Mouse (Mus musculus) kidney, postnatal 0 days (tissue): ENCODE data around the gene Mob3a. TPM values are rescaled to one million over a fixed set of nuclear protein-coding genes. Genes with fewer than 3 reads are reported as not detected.
A peak's percentile ranks its signal among the peaks of the same experiment; 100 is the strongest.

Experiments
- ATAC-seq: fragments of 200-750 bp; cut with Nextera tagmentation; replicated peaks from 2 replicates; pipeline ENCODE4 v1.8.0; 2017; ENCODE audit warnings: low read depth, moderate number of reproducible peaks, moderate TSS enrichment, moderate library complexity; ENCODE audit not compliant: low FRiP score
- DNase-seq: peaks from one replicate; pipeline ENCODE4 v3.0.0-alpha.2; 2016; ENCODE audit warnings: low spot score
- H3K27ac ChIP-seq: fragments of 300-500 bp; sonication (generic); 2 replicates; pipeline ENCODE4 v1.5.1; 2014; ENCODE audit warnings: mild to moderate bottlenecking
- H3K27me3 ChIP-seq: fragments of 300-500 bp; sonication (generic); 2 replicates; pipeline ENCODE4 v1.6.1; 2014; ENCODE audit warnings: low read length, mixed read lengths; ENCODE audit not compliant: insufficient read depth
- H3K36me3 ChIP-seq: fragments of 300-500 bp; sonication (generic); 2 replicates; pipeline ENCODE4 v1.6.1; 2014; ENCODE audit warnings: low read length, mixed read lengths; ENCODE audit not compliant: insufficient read depth
- H3K4me1 ChIP-seq: fragments of 300-500 bp; sonication (generic); replicated peaks from 2 replicates; pipeline ENCODE4 v1.6.1; 2014; ENCODE audit warnings: antibody characterized with exemption, low read length, mixed read lengths; ENCODE audit not compliant: insufficient read depth
- H3K4me2 ChIP-seq: fragments of 300-500 bp; sonication (generic); 2 replicates; pipeline ENCODE4 v1.6.1; 2014; ENCODE audit warnings: mild to moderate bottlenecking, low read length, moderate library complexity, mixed read lengths
- H3K4me3 ChIP-seq: fragments of 300-500 bp; sonication (generic); replicated peaks from 2 replicates; pipeline ENCODE4 v1.5.1; 2014; ENCODE audit warnings: low read depth, low read length
- H3K9ac ChIP-seq: fragments of 300-500 bp; sonication (generic); 2 replicates; pipeline ENCODE4 v1.6.1; 2014; ENCODE audit warnings: low read depth, low read length
- H3K9me3 ChIP-seq: fragments of 300-500 bp; sonication (generic); replicated peaks from 2 replicates; pipeline ENCODE4 v1.6.1; 2016; ENCODE audit warnings: low read length, inconsistent platforms, mixed read lengths
- CTCF ChIP-seq: IDR thresholded peaks from 2 replicates; pipeline ENCODE4 v1.5.1; 2016; ENCODE audit warnings: antibody characterized with exemption, low read depth, mild to moderate bottlenecking, moderate library complexity
- WGBS: fragments of 180-500 bp; shearing (Covaris S2); extraction: QIAGEN DNeasy Blood & Tissue Kit; methylation state at CpG from one replicate; pipeline ENCODE4 v1.1.7; 2014; 5-methylcytosine and 5-hydroxymethylcytosine counted together
- polyA plus RNA-seq: library from polyadenylated mRNA; unstranded; fragments of >200 nt; fragmentation: Nextera tagmentation; extraction: Ambion mirVana; gene quantifications from 2 replicates; pipeline ENCODE4 v1.2.1, GENCODE M21; 2015

The Mob3a gene
- polyA plus RNA-seq, 1 experiment from 2014 or later, result 22.3 TPM

DNA sequence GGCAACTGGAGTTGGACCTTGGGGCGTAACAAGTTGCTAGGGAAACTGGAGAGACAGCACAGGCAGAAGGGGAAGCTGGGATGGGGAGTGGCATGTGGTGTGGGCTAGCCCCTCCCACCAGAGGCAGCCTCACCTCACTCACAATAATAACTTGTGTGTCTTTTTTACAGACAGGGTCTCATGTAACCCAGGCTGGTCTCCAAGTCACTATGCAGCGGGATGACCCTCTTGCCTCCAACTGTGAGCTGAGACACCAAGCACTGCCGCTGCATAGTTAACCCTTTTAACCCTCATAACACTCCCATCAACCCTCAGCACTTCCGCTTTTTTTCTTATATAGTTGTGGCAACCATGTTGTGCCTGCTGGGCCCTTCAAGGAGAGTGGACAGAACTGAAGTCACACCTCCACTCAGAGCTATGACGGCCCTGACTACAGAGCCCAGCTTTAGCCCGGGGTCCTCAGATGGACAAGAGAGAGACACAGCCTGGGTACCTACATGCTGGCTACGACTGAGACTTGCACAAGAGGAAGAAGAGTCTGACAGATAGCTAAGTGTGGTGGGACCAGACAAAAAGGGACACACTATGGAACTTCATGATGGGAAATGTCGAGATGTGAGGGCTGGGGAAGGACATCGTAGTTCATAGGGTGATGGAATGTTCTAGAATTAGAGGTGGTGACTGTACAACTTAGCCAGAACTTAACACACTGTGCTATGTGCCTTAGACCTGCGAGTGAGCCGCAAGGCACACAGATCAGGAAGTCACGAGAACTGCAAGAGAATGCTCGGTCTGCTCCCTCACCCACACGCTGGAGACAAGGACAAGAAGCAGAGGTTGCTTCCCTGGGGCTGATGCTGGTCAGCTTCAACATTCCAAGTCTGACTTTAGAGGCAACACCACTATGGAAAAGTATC lies 9.3 kb downstream of the Mob3a start:
- H3K4me1 ChIP-seq, result peaks cover 22% of the 10 kb centered on the region; the same call in 1 of the 2 replicates
- H3K27ac ChIP-seq, result no peak overlapping the region
- 70% methylated on average over 14 of the region's 14 CpGs for WGBS
- ATAC-seq (no peak), DNase-seq (no peak)
- no peaks in the 10 kb centered on the region for H3K27me3 ChIP-seq
- no peak overlapping the region for H3K4me2 ChIP-seq
- H3K9me3 ChIP-seq, result no peaks in the 10 kb centered on the region
- H3K9ac ChIP-seq, result peak overlapping the region; percentile 23; the same call in 1 of the 2 replicates
- peaks cover 21% of the 10 kb centered on the region for H3K36me3 ChIP-seq
- TF ChIP-seq CTCF, result no peak
- H3K4me3 ChIP-seq, result no peak overlapping the region

DNA sequence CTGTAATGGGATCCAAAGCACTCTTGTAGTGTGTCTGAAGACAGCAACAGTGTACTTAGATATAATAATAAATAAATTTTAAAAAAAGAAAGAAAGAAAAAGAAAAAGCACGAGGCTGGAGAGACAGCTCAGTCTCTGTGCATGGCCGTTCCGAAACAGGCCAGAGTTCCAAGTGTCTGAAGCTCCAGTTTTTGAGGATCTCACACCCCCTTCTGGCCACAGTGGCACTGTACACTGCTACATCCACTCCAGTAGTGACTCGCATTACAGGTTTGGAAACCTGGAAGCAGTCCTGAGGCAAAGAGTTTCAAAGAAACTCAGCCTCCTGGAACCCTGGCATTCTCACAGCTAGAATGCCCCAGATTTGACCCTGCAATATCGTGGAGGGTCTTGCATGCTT lies 13.9 kb downstream of the Mob3a start:
- H3K27ac ChIP-seq, result no peak overlapping the region
- peaks cover 27% of the 10 kb centered on the region for H3K36me3 ChIP-seq
- no peaks in the 10 kb centered on the region for H3K9me3 ChIP-seq
- DNase-seq (peak; percentile 90), ATAC-seq (peak; percentile 75; the same call in 1 of the 2 replicates)
- H3K4me2 ChIP-seq, result no peak overlapping the region
- peak; percentile 82 for TF ChIP-seq CTCF
- H3K4me1 ChIP-seq, result no peaks in the 10 kb centered on the region
- H3K4me3 ChIP-seq, result no peak overlapping the region
- no peak overlapping the region for H3K9ac ChIP-seq
- 17% methylated on average over 5 of the region's 5 CpGs for WGBS
- H3K27me3 ChIP-seq, result no peaks in the 10 kb centered on the region

DNA sequence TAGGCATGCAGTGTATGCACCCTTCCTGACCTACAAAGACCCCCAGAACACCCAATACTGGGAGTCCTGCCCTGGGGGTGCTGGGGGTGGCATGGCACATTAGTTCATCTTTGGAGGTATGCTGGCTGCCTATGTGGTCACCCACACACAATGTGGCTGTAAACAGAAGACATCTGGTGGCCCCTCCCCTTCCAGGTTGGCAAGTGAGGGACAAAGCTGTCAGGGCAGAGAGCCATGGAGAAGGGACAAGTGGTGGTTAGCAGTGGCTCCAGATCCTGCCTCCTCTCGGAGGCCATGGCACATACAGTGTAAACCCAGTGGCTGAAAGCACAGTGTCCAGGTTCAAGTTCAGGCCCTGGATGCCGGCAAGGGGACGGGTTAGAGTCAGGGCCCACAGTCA lies 15.2 kb downstream of the Mob3a start:
- no peak for ATAC-seq
- Histone ChIP-seq H3K27ac (no peak overlapping the region), H3K4me3 (no peak overlapping the region), H3K27me3 (no peaks in the 10 kb centered on the region), H3K36me3 (peaks cover 27% of the 10 kb centered on the region), H3K4me2 (no peak overlapping the region), H3K9me3 (no peaks in the 10 kb centered on the region), H3K4me1 (no peaks in the 10 kb centered on the region), H3K9ac (no peak overlapping the region)
- no peak for TF ChIP-seq CTCF
- WGBS, result 100% methylated on average over 3 of the region's 3 CpGs
- DNase-seq, result no peak

DNA sequence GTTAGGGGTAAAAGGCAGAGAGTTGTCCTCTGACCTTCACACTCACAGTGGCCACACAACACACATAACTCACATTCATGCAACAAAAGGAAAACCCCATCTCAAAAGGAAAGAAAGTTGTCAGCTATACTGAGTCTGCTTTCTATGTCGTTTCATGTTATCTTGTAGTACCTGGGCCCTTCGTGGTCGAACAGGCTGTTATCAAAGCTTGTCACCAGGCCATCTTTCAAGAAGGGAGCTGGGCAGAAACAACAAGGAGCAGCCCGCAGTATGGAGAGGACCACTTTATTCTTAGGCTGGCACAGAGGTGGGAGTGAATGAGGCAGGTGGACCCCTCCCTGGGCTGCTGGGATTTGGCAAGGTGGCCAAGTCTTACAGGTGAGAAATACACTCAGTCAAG lies 16.8 kb downstream of the Mob3a start:
- H3K36me3 ChIP-seq, result peaks cover 13% of the 10 kb centered on the region
- no peak for DNase-seq
- no peak for ATAC-seq
- no peaks in the 10 kb centered on the region for H3K9me3 ChIP-seq
- H3K4me3 ChIP-seq, result no peak overlapping the region
- WGBS, result 89% methylated on average over 4 of the region's 4 CpGs
- no peak overlapping the region for H3K4me2 ChIP-seq
- H3K4me1 ChIP-seq, result peaks cover 4% of the 10 kb centered on the region
- no peak overlapping the region for H3K27ac ChIP-seq
- no peak for TF ChIP-seq CTCF
- no peaks in the 10 kb centered on the region for H3K27me3 ChIP-seq
- H3K9ac ChIP-seq, result no peak overlapping the region

DNA sequence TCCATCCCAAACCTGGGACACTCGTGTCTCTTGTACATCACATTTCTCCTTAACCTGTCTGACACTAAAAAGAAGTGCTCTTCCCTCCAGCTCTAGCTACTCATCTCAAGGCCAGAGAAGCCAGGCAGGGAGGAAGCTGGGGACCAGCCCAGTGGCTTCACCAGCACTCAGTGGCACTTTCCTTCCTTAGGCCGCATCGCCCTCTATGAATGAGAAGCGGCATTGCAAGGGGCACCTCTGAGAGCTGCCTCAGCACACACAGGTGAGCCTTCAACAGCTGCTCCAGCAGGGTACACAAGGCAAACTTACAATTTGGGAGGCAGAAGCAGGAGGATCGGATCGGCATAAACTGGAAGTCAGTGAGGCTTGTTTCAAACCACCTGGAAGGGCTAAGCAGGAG lies 17.6 kb downstream of the Mob3a start:
- Histone ChIP-seq H3K27me3 (no peaks in the 10 kb centered on the region), H3K4me1 (peaks cover 12% of the 10 kb centered on the region), H3K4me2 (no peak overlapping the region), H3K36me3 (peaks cover 6% of the 10 kb centered on the region; the same call in 1 of the 2 replicates), H3K9ac (no peak overlapping the region), H3K27ac (no peak overlapping the region), H3K4me3 (no peak overlapping the region), H3K9me3 (no peaks in the 10 kb centered on the region)
- 50% methylated on average over 6 of the region's 6 CpGs for WGBS
- ATAC-seq (no peak), DNase-seq (peak; percentile 84)
- peak; percentile 90 for TF ChIP-seq CTCF

DNA sequence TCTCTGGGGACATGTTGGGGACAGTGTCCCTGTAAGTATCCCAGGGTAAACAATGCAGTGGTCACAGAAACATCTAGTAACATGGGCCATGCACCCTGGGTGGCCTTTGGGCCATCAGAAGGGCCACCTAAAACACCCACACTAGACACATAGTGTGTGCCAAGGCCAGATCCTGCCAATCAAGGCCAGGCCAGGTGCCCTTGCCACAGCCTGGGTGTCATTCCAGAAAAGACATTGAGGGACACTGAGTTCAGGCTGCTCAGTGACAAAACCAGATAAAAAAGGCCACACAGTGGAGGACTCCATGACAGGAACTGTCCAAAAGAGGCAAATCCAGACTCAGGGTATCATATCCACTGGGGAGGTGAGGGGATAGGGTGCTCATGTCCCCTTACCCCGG lies 18.1 kb downstream of the Mob3a start:
- TF ChIP-seq CTCF, result no peak
- Histone ChIP-seq H3K4me2 (no peak overlapping the region), H3K4me1 (peaks cover 17% of the 10 kb centered on the region), H3K27me3 (no peaks in the 10 kb centered on the region), H3K9ac (no peak overlapping the region), H3K36me3 (peaks cover 6% of the 10 kb centered on the region; the same call in 1 of the 2 replicates), H3K27ac (no peak overlapping the region), H3K9me3 (no peaks in the 10 kb centered on the region), H3K4me3 (no peak overlapping the region)
- DNase-seq (no peak), ATAC-seq (no peak)
- 92% methylated on average over 1 of the region's 1 CpGs for WGBS
